Mouse (Mus musculus): ENCODE data around the gene Calhm2.

GRCm38 (mm10) chr19:47157664-47158063, 19.6 kb upstream of the Calhm2 start, which contains the start of gene Calhm3:
- TF ChIP-seq EP300 (IDR thresholded peaks at IDR 0.05; ENCODE audit: low read depth), result no peak
- no peak for TF ChIP-seq CTCF (IDR thresholded peaks at IDR 0.05; ENCODE audit: low read depth)

Data from liver, postnatal 0 days (tissue).